Mouse (Mus musculus): Measurements from ENCODE around the gene Hist1h2ad.
"Not testable (repeated sequence)": the region's sequence is repeated elsewhere in the genome, so short reads cannot be mapped to it uniquely, and the experiment has no call there.

Gene Hist1h2ad

GRCm38 (mm10) chr13:23585442-23586098 lies 11.4 kb downstream of the Hist1h2ad start:
- DNase-seq (ENCODE audit: low spot score) = peak; percentile 75

GRCm38 (mm10) chr13:23586099-23586939 lies 12.1 kb downstream of the Hist1h2ad start:
- DNase-seq (ENCODE audit: low spot score) = peak; percentile 8

GRCm38 (mm10) chr13:23586940-23587225 lies 12.7 kb downstream of the Hist1h2ad start:
- DNase-seq (ENCODE audit: low spot score) = no peak

GRCm38 (mm10) chr13:23591206-23591605 lies 17.0 kb downstream of the Hist1h2ad start:
- DNase-seq (ENCODE audit: low spot score) = no peak

GRCm38 (mm10) chr13:23591886-23592285 lies 17.7 kb downstream of the Hist1h2ad start:
- not testable (repeated sequence) for DNase-seq (ENCODE audit: low spot score)

- DNase-seq (ENCODE audit: low spot score) = no peak
Measured at GRCm38 (mm10) chr13:23592614-23593013, 18.4 kb downstream of the Hist1h2ad start.

- DNase-seq (ENCODE audit: low spot score) = peak; percentile 13
Measured at GRCm38 (mm10) chr13:23593051-23593770, 19.0 kb downstream of the Hist1h2ad start.

GRCm38 (mm10) chr13:23595185-23595584 lies 21.0 kb downstream of the Hist1h2ad start:
- DNase-seq (ENCODE audit: low spot score) = no peak

- no peak for DNase-seq (ENCODE audit: low spot score)
Measured at GRCm38 (mm10) chr13:23595622-23596372, 21.6 kb downstream of the Hist1h2ad start.

- DNase-seq (ENCODE audit: low spot score) = peak; percentile 79
Measured at GRCm38 (mm10) chr13:23597957-23598356, 23.8 kb downstream of the Hist1h2ad start.

- no peak for DNase-seq (ENCODE audit: low spot score)
Measured at GRCm38 (mm10) chr13:23603182-23603699, 29.1 kb downstream of the Hist1h2ad start.

GRCm38 (mm10) chr13:23604452-23604851 lies 30.3 kb downstream of the Hist1h2ad start:
- no peak for DNase-seq (ENCODE audit: low spot score)

GRCm38 (mm10) chr13:23605052-23605451 lies 30.9 kb downstream of the Hist1h2ad start:
- DNase-seq (ENCODE audit: low spot score) = no peak

- no peak for DNase-seq (ENCODE audit: low spot score)
Measured at GRCm38 (mm10) chr13:23609209-23609608, 35.0 kb downstream of the Hist1h2ad start.

- DNase-seq (ENCODE audit: low spot score) = no peak
Measured at GRCm38 (mm10) chr13:23609844-23610243, 35.7 kb downstream of the Hist1h2ad start.

GRCm38 (mm10) chr13:23610393-23610792 lies 36.2 kb downstream of the Hist1h2ad start:
- DNase-seq (ENCODE audit: low spot score) = no peak

- DNase-seq (ENCODE audit: low spot score) = no peak
Measured at GRCm38 (mm10) chr13:23611638-23612037, 37.5 kb downstream of the Hist1h2ad start.

- DNase-seq (ENCODE audit: low spot score) = no peak
Measured at GRCm38 (mm10) chr13:23620056-23620732, 46.0 kb downstream of the Hist1h2ad start.

- peak; percentile 74 for DNase-seq (ENCODE audit: low spot score)
Measured at GRCm38 (mm10) chr13:23620733-23621531, 46.8 kb downstream of the Hist1h2ad start, which contains the start of gene Hist1h2be. Gene Hist1h2be, minus strand, starts transcription at chr13:23621124.

GRCm38 (mm10) chr13:23621532-23622174 lies 47.5 kb downstream of the Hist1h2ad start:
- peak; percentile 86 for DNase-seq (ENCODE audit: low spot score)

Data from T-cell, adult 2 months (primary cell).